Mouse (Mus musculus): Measurements from ENCODE around the gene Gm20388.

GRCm38 (mm10) chr8:121892875-121893274 lies 1982.2 kb downstream of the Gm20388 start:
- TF ChIP-seq CTCF (IDR thresholded peaks at IDR 0.05; ENCODE audit: borderline replicate concordance, extremely low read depth, insufficient read depth, insufficient read length), result no peak
- no peak for TF ChIP-seq POLR2A (IDR thresholded peaks at IDR 0.05; ENCODE audit: borderline replicate concordance, extremely low read depth, insufficient read depth, insufficient read length, poor library complexity, severe bottlenecking)

Measured in brain, embryonic 14.5 days (tissue).